Mouse (Mus musculus) kidney, embryonic 15.5 days (tissue): ENCODE measurements around the gene Trim10. TPM values are rescaled to one million over a fixed set of nuclear protein-coding genes. Genes with fewer than 3 reads are reported as not detected.

Experiments
- ATAC-seq: fragments of 200-750 bp; cut with Nextera tagmentation; replicated peaks from 2 replicates; pipeline ENCODE4 v1.8.0; 2017; ENCODE audit warnings: moderate TSS enrichment; ENCODE audit not compliant: low FRiP score
- H3K27ac ChIP-seq: fragments of 300-500 bp; sonication (generic); 2 replicates; pipeline ENCODE4 v1.5.1; 2015; ENCODE audit warnings: mild to moderate bottlenecking, inconsistent platforms
- H3K27me3 ChIP-seq: fragments of 300-500 bp; sonication (generic); 2 replicates; pipeline ENCODE4 v1.6.1; 2015; ENCODE audit warnings: inconsistent platforms
- H3K36me3 ChIP-seq: fragments of 300-500 bp; sonication (generic); 2 replicates; pipeline ENCODE4 v1.6.1; 2015; ENCODE audit warnings: inconsistent platforms
- H3K4me1 ChIP-seq: fragments of 300-500 bp; sonication (generic); 2 replicates; pipeline ENCODE4 v1.6.1; 2015; ENCODE audit warnings: inconsistent platforms
- H3K4me2 ChIP-seq: fragments of 300-500 bp; sonication (generic); 2 replicates; pipeline ENCODE4 v1.6.1; 2015; ENCODE audit warnings: moderate library complexity, mild to moderate bottlenecking, inconsistent platforms
- H3K4me3 ChIP-seq: fragments of 300-500 bp; sonication (generic); replicated peaks from 2 replicates; pipeline ENCODE4 v1.5.1; 2015; ENCODE audit warnings: mild to moderate bottlenecking, inconsistent platforms
- H3K9ac ChIP-seq: fragments of 300-500 bp; sonication (generic); 2 replicates; pipeline ENCODE4 v1.6.1; 2015; ENCODE audit warnings: mild to moderate bottlenecking, inconsistent platforms
- H3K9me3 ChIP-seq: fragments of 300-500 bp; sonication (generic); replicated peaks from 2 replicates; pipeline ENCODE4 v1.6.1; 2016; ENCODE audit warnings: inconsistent platforms
- WGBS: fragments of 180-500 bp; shearing (Covaris S2); methylation state at CpG from one replicate; pipeline ENCODE4 v1.1.7; 2015; ENCODE audit warnings: mixed read lengths; 5-methylcytosine and 5-hydroxymethylcytosine counted together
- polyA plus RNA-seq: library from polyadenylated mRNA; unstranded; fragments of >200 nt; fragmentation: Nextera tagmentation; extraction: Ambion mirVana; gene quantifications from 2 replicates; pipeline ENCODE4 v1.2.1, GENCODE M21; 2015

The Trim10 gene
- polyA plus RNA-seq, 1 experiment from 2014 or later, result 6.0 TPM

GRCm38 (mm10) chr17:36897065-36897464 is 27.7 kb downstream of the Trim10 start:
- H3K4me1 ChIP-seq, result no peaks in the 10 kb centered on the region
- H3K9me3 ChIP-seq, result no peaks in the 10 kb centered on the region
- ATAC-seq, result no peak
- H3K4me3 ChIP-seq, result no peak overlapping the region
- no peak overlapping the region for H3K4me2 ChIP-seq
- H3K36me3 ChIP-seq, result no peaks in the 10 kb centered on the region
- no peak overlapping the region for H3K27ac ChIP-seq
- H3K9ac ChIP-seq, result no peak overlapping the region
- no peaks in the 10 kb centered on the region for H3K27me3 ChIP-seq

GRCm38 (mm10) chr17:36897552-36898205 is 28.3 kb downstream of the Trim10 start, which contains the start of gene Trim31:
Gene Trim31 (plus strand): TSS chr17:36898118.
- ATAC-seq, result no peak

GRCm38 (mm10) chr17:36899376-36899775 is 30.0 kb downstream of the Trim10 start:
- WGBS, result 91% methylated on average over 4 of the region's 4 CpGs
- Histone ChIP-seq H3K4me3 (no peak overlapping the region), H3K27me3 (no peaks in the 10 kb centered on the region), H3K27ac (no peak overlapping the region), H3K9me3 (no peaks in the 10 kb centered on the region), H3K4me1 (no peaks in the 10 kb centered on the region), H3K36me3 (no peaks in the 10 kb centered on the region), H3K4me2 (no peak overlapping the region), H3K9ac (no peak overlapping the region)
- no peak for ATAC-seq

More at GRCm38 (mm10) chr17:36897552-36898205, 28.3 kb downstream of the Trim10 start, which contains the start of gene Trim31:
- H3K4me3 ChIP-seq, result no peak within 1 kb of the TSS
- H3K9me3 ChIP-seq, result no peaks in the 10 kb centered on the region
- H3K9ac ChIP-seq, result no peak within 1 kb of the TSS
- WGBS, result 73% methylated on average over 6 of the region's 6 CpGs
- no peaks in the 10 kb centered on the region for H3K27me3 ChIP-seq
- H3K4me1 ChIP-seq, result no peaks in the 10 kb centered on the region
- no peak within 1 kb of the TSS for H3K4me2 ChIP-seq
- H3K27ac ChIP-seq, result no peak within 1 kb of the TSS
- no peaks in the 10 kb centered on the region for H3K36me3 ChIP-seq

GRCm38 (mm10) chr17:36900001-36900400 is 30.6 kb downstream of the Trim10 start:
- no peak overlapping the region for H3K27ac ChIP-seq
- no peaks in the 10 kb centered on the region for H3K9me3 ChIP-seq
- no peak overlapping the region for H3K4me3 ChIP-seq
- H3K27me3 ChIP-seq, result no peaks in the 10 kb centered on the region
- no peaks in the 10 kb centered on the region for H3K4me1 ChIP-seq
- no peak for ATAC-seq
- no peak overlapping the region for H3K4me2 ChIP-seq
- H3K36me3 ChIP-seq, result no peaks in the 10 kb centered on the region
- H3K9ac ChIP-seq, result no peak overlapping the region
- WGBS, result 74% methylated on average over 5 of the region's 5 CpGs

DNA sequence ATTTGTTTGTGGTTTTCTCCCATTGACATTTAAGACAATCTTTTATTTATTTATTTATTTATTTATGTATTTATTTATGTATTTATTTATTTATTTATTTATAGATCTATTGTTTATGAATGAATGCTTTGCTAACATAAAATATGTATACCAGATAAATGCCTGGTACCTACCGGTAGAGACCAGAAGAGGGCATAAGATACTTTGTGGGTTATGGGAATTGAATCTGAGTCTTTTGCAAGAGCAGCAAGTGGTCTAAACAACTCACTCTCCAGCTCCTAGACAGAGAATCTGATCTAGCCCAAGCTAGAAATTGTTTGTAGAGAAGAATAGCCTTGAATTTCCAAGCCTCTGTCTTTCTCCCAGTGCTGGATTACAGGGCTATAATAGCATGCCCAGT is 31.3 kb downstream of the Trim10 start:
- Histone ChIP-seq H3K36me3 (no peaks in the 10 kb centered on the region), H3K27ac (no peak overlapping the region), H3K9me3 (no peaks in the 10 kb centered on the region), H3K4me1 (no peaks in the 10 kb centered on the region), H3K27me3 (no peaks in the 10 kb centered on the region), H3K4me3 (no peak overlapping the region), H3K4me2 (no peak overlapping the region), H3K9ac (no peak overlapping the region)
- ATAC-seq, result no peak
- 40% methylated on average over 1 of the region's 1 CpGs for WGBS

GRCm38 (mm10) chr17:36903651-36904050 is 34.3 kb downstream of the Trim10 start:
- no peak for ATAC-seq
- no peak overlapping the region for H3K4me2 ChIP-seq

DNA sequence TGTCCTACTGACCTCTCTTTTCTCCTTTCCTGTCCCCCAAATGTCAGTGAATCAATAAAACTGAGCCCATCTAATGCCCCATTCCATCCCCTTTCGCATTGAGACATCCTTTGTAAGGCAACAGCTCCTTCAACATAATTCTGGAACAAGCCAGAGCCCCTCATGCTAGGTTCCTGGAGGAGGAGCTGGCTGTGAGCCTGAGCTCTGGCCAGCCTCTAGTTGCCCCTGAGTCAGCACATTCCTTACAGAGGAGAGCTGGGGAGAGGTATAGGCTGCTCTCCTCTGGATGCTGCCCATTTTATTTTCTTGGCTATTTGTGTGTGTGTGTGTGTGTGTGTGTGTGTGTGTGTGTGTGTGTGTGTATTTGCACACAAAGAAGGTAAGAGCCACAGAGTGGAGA is 38.9 kb downstream of the Trim10 start:
- Histone ChIP-seq H3K9ac (no peak overlapping the region), H3K27ac (no peak overlapping the region), H3K4me1 (no peaks in the 10 kb centered on the region), H3K9me3 (no peaks in the 10 kb centered on the region), H3K36me3 (no peaks in the 10 kb centered on the region), H3K4me2 (no peak overlapping the region), H3K27me3 (peaks cover 12% of the 10 kb centered on the region; the same call in 1 of the 2 replicates), H3K4me3 (no peak overlapping the region)
- WGBS, result 47% methylated on average over 1 of the region's 1 CpGs
- ATAC-seq, result 0 out of 2 replicates have a peak, but pooled peaks have one; percentile 36

More at GRCm38 (mm10) chr17:36903651-36904050, 34.3 kb downstream of the Trim10 start:
- Histone ChIP-seq H3K4me1 (no peaks in the 10 kb centered on the region), H3K9me3 (no peaks in the 10 kb centered on the region), H3K4me3 (no peak overlapping the region), H3K27ac (no peak overlapping the region), H3K9ac (no peak overlapping the region), H3K27me3 (no peaks in the 10 kb centered on the region), H3K36me3 (no peaks in the 10 kb centered on the region)
- 74% methylated on average over 3 of the region's 3 CpGs for WGBS

DNA sequence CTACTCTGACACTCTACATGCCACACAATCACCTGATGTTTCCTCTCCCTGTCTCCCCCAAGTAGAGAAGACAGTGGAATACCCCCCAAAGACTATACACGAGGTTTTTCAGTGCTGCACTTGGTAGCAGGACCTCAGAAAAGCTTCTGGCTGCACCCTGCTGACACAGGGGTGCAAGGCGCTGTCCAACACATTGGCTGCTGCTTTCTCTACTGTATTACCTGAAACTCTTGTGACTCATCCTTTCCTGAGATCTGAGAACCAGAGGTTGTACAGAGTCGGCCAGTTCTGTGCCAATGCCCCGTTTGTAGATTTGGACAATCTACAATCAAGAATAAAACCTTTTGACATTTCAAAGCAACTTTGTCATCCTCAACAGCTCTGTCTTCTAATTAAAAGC is 40.4 kb downstream of the Trim10 start:
- H3K9me3 ChIP-seq, result no peaks in the 10 kb centered on the region
- H3K4me2 ChIP-seq, result no peak overlapping the region
- H3K4me3 ChIP-seq, result no peak overlapping the region
- H3K27me3 ChIP-seq, result peaks cover 12% of the 10 kb centered on the region; the same call in 1 of the 2 replicates
- no peak overlapping the region for H3K27ac ChIP-seq
- H3K36me3 ChIP-seq, result no peaks in the 10 kb centered on the region
- no peaks in the 10 kb centered on the region for H3K4me1 ChIP-seq
- no peak overlapping the region for H3K9ac ChIP-seq
- no peak for ATAC-seq
- WGBS, result 57% methylated on average over 4 of the region's 4 CpGs

DNA sequence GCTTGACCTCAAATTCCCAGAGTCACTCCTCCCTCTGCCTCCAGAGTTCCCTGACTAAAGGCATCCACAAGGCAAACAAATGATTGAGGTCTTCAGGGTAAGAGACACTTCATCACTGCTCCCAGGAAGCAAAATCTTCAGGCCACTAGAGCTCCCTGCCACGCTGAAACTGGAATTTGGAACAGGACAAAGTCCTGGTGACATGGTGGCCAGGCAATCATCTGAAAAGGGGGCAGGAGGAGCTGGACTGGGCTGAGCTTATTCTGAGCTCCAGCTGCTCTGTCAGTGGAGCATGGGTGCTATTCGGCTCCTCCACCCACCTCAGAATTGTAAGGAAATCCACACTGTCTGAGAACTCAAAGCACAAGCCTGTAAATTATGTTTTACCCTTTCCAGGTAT is 42.7 kb downstream of the Trim10 start:
- no peak overlapping the region for H3K27ac ChIP-seq
- no peak overlapping the region for H3K4me3 ChIP-seq
- H3K4me2 ChIP-seq, result no peak overlapping the region
- WGBS, result 61% methylated on average over 2 of the region's 2 CpGs
- H3K9me3 ChIP-seq, result no peaks in the 10 kb centered on the region
- H3K27me3 ChIP-seq, result peaks cover 17% of the 10 kb centered on the region
- H3K4me1 ChIP-seq, result no peaks in the 10 kb centered on the region
- no peak for ATAC-seq
- no peak overlapping the region for H3K9ac ChIP-seq
- no peaks in the 10 kb centered on the region for H3K36me3 ChIP-seq

- H3K9me3 ChIP-seq, result no peaks in the 10 kb centered on the region
- H3K36me3 ChIP-seq, result no peaks in the 10 kb centered on the region
- no peak overlapping the region for H3K27ac ChIP-seq
- H3K4me3 ChIP-seq, result no peak overlapping the region
- H3K4me1 ChIP-seq, result no peaks in the 10 kb centered on the region
- 9% methylated on average over 2 of the region's 2 CpGs for WGBS
- no peak for ATAC-seq
- no peak overlapping the region for H3K9ac ChIP-seq
- no peak overlapping the region for H3K4me2 ChIP-seq
- peaks cover 17% of the 10 kb centered on the region for H3K27me3 ChIP-seq
Measured at GRCm38 (mm10) chr17:36914108-36914507, 44.7 kb downstream of the Trim10 start.

- Histone ChIP-seq H3K27me3 (peaks cover 13% of the 10 kb centered on the region), H3K4me2 (no peak overlapping the region), H3K27ac (no peak overlapping the region), H3K4me3 (no peak overlapping the region), H3K9me3 (no peaks in the 10 kb centered on the region), H3K4me1 (no peaks in the 10 kb centered on the region), H3K36me3 (no peaks in the 10 kb centered on the region), H3K9ac (no peak overlapping the region)
- WGBS, result 14% methylated on average over 9 of the region's 9 CpGs
- ATAC-seq, result no peak
Measured at GRCm38 (mm10) chr17:36915076-36915475, 45.7 kb downstream of the Trim10 start.

- no peak overlapping the region for H3K27ac ChIP-seq
- no peak overlapping the region for H3K4me2 ChIP-seq
- H3K36me3 ChIP-seq, result no peaks in the 10 kb centered on the region
- H3K27me3 ChIP-seq, result peaks cover 5% of the 10 kb centered on the region
- H3K4me1 ChIP-seq, result 0 out of 2 replicates have a peak, but pooled peaks cover 2% of the 10 kb centered on the region
- H3K4me3 ChIP-seq, result no peak overlapping the region
- WGBS, result 45% methylated on average over 15 of the region's 15 CpGs
- ATAC-seq, result 0 out of 2 replicates have a peak, but pooled peaks have one; percentile 58
- H3K9ac ChIP-seq, result no peak overlapping the region
- no peaks in the 10 kb centered on the region for H3K9me3 ChIP-seq
Measured at GRCm38 (mm10) chr17:36920239-36920638, 50.9 kb downstream of the Trim10 start.

- 0 out of 2 replicates have a peak, but pooled peaks cover 2% of the 10 kb centered on the region for H3K4me1 ChIP-seq
- no peak overlapping the region for H3K9ac ChIP-seq
- H3K4me2 ChIP-seq, result no peak overlapping the region
- H3K36me3 ChIP-seq, result no peaks in the 10 kb centered on the region
- 86% methylated on average over 4 of the region's 4 CpGs for WGBS
- no peak for ATAC-seq
- H3K27me3 ChIP-seq, result no peaks in the 10 kb centered on the region
- no peak overlapping the region for H3K27ac ChIP-seq
- no peak overlapping the region for H3K4me3 ChIP-seq
- H3K9me3 ChIP-seq, result no peaks in the 10 kb centered on the region
Measured at GRCm38 (mm10) chr17:36922715-36923114, 53.3 kb downstream of the Trim10 start.
